Mouse (Mus musculus): ENCODE data around the gene Naip5. TPM values are rescaled to one million over a fixed set of nuclear protein-coding genes. Genes with fewer than 3 reads are reported as not detected.

Naip5 gene
- total RNA-seq, 2 experiments from 2014 or later = 0.83 to 4.6 TPM

Other genes with a start within 250 kb of the Naip5 start
- gene Mccc2, start 230.7 kb downstream of the Naip5 start, total RNA-seq (2015; ENCODE audit: low replicate concordance) = 10.9 TPM in 1 of 2 replicates, not detected in the other
- 0.77 and 3.0 TPM in 2 replicates for gene Mccc2, start 230.7 kb downstream of the Naip5 start, total RNA-seq (2017; ENCODE audit: low replicate concordance)
- gene Bdp1, start 142.3 kb downstream of the Naip5 start, total RNA-seq (2015; ENCODE audit: low replicate concordance) = 25.9 and 26.8 TPM in 2 replicates
- 55.7 and 56.3 TPM in 2 replicates for gene Bdp1, start 142.3 kb downstream of the Naip5 start, total RNA-seq (2017; ENCODE audit: low replicate concordance)
- 13.0 TPM in 1 of 2 replicates, not detected in the other for gene Serf1, start 138.3 kb downstream of the Naip5 start, total RNA-seq (2015; ENCODE audit: low replicate concordance)
- not detected in 2 replicates for gene Serf1, start 138.3 kb downstream of the Naip5 start, total RNA-seq (2017; ENCODE audit: low replicate concordance)
- 19.3 and 34.2 TPM in 2 replicates for gene Smn1, start 121.5 kb downstream of the Naip5 start, total RNA-seq (2015; ENCODE audit: low replicate concordance)
- gene Smn1, start 121.5 kb downstream of the Naip5 start, total RNA-seq (2017; ENCODE audit: low replicate concordance) = 1.7 and 28.6 TPM in 2 replicates
- gene Naip2, start 44.2 kb downstream of the Naip5 start, total RNA-seq (2015; ENCODE audit: low replicate concordance) = 6.7 and 12.6 TPM in 2 replicates
- gene Naip2, start 44.2 kb downstream of the Naip5 start, total RNA-seq (2017; ENCODE audit: low replicate concordance) = 3.3 and 4.0 TPM in 2 replicates
- 3.6 and 4.6 TPM in 2 replicates for gene Naip6, start 71.4 kb upstream of the Naip5 start, total RNA-seq (2015; ENCODE audit: low replicate concordance)
- 1.3 and 1.4 TPM in 2 replicates for gene Naip6, start 71.4 kb upstream of the Naip5 start, total RNA-seq (2017; ENCODE audit: low replicate concordance)
- gene Naip1, start 206.5 kb upstream of the Naip5 start, total RNA-seq (2015; ENCODE audit: low replicate concordance) = not detected in 2 replicates
- gene Naip1, start 206.5 kb upstream of the Naip5 start, total RNA-seq (2017; ENCODE audit: low replicate concordance) = not detected in 2 replicates
- gene Gtf2h2, start 246.3 kb upstream of the Naip5 start, total RNA-seq (2015; ENCODE audit: low replicate concordance) = 13.4 and 25.9 TPM in 2 replicates
- 13.9 and 15.7 TPM in 2 replicates for gene Gtf2h2, start 246.3 kb upstream of the Naip5 start, total RNA-seq (2017; ENCODE audit: low replicate concordance)

All from erythroid progenitor cell, adult 5-6 weeks (primary cell).